Mouse (Mus musculus): ENCODE results near the gene Diras2.

Gene Diras2

DNA sequence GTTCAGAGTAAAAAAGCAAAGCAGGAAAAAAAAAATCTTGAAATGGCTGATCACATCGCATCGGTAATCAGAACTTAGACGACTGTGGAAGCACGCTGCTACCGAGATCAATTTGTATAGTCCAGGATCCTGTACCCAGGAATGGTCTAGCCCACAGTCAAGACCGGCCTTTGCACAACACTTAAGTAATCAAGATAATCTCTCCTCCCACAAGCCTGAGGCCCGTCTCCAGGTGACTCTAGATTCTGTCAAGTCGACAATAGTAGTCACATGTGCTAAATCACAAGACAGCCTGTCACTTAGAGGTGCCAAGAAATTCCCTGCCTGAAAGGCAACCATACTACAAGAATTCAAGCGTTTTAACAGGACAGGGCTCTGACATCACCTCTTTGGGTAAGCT is at the start of gene Diras2:
TSS of gene Diras2 (minus strand) at position 159 of the 400 bp plus-strand sequence.
- no peak for DNase-seq (ENCODE audit: low read depth in 1 of 2, low spot score in 2 of 2)

DNA sequence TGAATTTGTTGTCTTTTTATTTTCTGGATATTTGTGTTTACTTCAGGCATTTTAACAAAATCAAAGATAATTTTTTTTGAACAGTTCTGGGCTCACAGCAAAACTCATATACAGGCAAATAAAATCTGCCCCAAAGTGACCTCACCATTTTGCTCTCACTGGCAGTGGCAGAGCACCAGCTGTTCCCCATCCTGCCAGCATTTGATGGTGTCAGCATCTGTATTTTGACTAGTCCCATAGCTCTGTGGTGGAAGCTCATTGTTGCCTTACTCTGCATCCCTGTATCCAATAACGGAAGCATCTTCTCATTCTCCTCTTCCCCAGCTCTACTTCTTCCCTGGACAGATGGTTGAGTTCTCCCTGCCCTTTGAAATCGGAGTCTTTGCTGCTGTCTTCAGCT is 47.7 kb upstream of the Diras2 start:
- no peak for DNase-seq (ENCODE audit: low read depth in 1 of 2, low spot score in 2 of 2)

DNA sequence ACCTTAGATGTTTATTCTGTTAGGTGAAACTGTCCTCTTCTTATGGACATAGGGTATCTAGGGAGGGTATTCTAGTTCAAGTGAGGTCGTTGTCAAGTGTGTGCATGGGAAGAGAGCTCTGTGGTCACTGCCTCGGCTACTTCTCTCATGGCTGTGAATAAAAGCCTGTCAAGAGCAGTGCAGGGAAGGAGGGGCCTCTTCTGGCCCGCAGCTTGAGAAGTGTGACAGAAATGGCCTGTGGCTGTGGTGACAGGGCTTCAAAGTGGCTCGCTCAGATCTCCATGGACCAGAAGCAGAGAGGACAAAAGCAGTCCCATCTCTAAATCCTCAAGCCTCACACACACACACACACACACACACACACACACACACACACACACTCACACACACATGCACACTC is 46.9 kb upstream of the Diras2 start:
- DNase-seq (ENCODE audit: low read depth in 1 of 2, low spot score in 2 of 2), result no peak

DNA sequence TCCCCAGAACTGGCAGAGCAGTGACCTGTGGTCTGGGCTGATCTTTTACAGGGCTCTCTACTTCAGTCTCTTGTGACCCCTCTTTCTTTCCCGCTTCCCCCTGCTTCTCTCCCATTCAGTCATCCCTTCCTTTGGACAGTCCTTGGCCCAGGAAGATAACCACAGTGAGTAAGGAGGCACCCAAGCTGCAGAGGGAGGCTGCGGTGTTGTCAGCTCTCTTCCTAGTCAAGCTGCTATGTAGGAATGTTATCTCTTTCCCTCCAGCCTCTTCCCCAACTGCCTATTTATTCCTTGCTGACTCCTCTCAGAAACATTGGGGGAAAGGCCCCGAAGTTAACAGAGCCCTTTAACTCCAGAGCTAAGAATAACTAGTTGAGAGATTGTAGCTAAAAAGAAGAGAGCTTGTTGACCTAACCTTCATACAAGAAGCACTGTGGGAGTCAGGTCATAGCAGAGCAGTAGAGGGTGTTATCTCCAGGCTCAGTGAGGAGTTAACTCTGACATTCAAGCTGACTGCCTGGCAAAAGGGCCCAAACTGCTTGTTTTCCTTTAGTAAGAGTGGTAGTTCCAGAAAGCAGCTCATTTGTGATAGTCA is 46.3 kb upstream of the Diras2 start:
- no peak for DNase-seq (ENCODE audit: low read depth in 1 of 2, low spot score in 2 of 2)

DNA sequence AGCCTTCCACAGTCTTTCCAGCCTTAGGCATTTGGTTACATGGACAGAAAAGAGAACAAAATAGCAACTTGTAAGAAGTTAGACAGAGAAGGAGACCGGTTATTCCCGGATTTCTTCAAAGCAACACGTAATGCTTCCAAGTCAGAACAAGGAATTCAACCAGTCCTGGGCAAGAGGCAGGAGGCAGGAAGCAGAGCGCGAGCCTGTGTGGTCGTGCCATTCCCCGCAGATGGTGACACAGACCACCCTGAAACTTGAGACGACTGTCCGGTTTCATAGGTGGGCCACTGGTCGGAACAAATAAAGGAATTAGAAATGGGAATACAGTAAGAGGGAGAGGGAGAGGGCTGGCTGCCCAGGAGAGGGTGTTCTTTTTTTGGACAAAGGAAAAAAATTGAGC is 45.8 kb upstream of the Diras2 start:
- DNase-seq (ENCODE audit: low read depth in 1 of 2, low spot score in 2 of 2), result no peak

DNA sequence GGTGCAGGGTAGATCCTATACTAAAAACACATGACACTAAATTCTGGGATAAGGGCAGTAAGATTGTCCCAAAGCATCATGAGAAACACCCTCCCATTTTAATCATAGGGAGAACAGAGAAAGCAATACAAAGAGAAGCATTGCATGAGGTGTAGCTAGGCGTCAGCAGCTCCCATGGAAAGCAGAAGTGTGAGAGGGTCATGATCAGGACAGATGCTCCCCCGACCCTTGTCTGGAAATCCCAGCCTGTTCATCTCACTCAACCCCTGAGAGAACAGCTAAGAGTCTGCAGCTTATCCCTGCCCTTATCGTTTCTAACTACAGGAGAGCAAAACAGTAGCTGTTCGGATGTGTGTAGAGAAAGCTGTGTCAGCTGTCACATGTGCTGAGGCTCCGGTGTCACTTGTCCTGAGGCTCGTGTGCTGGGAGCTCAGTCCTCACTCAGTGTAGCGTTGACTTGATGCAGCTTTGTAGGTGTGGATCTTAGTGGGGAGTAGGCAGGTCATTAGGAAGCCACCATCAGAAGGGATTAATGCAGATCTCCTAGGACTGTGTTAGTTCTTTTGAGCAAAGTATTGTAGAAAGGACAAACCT is 45.0 kb upstream of the Diras2 start:
- peak in 1 of 2 experiments; percentile 42 for DNase-seq (ENCODE audit: low read depth in 1 of 2, low spot score in 2 of 2)

DNA sequence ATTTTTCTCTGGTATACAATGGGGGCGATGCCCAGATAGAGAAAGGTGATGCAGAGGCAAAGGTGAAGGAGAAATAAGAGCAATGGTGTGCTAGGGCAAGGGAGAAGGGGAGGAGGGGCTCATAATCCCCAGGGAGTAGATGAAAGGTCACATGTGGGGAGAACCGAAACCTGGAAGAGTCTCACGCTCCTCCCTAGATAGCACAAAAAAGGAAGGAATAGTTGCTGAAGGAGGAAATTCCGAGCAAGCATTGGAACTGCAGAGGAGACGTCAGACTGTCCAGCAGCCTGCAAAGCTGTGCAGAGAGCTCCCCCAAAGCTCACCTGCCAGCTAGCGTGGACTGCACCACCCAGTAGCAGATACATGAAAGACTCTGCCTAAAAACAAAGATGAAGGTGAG is 44.4 kb upstream of the Diras2 start:
- no peak for DNase-seq (ENCODE audit: low read depth in 1 of 2, low spot score in 2 of 2)

DNA sequence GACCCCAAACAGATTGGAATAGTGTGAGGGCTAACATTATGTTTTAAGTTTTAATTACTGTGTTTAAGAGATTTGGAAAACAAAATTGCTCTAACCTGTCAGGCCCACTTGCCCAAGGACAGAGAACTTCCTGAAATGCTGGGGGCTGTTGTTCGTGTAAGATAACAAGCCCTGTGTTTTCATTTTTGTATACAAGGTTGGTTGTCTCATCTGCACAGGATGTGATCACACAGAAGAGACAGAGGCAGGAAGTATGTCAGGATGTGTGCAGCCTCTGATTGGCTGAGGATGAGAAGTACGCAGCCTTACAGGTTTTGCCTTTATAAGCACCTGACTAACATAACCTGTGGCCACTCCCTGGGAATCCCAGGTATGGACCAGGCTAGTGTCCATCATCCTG is 43.2 kb upstream of the Diras2 start:
- DNase-seq (ENCODE audit: low read depth in 1 of 2, low spot score in 2 of 2), result no peak

DNA sequence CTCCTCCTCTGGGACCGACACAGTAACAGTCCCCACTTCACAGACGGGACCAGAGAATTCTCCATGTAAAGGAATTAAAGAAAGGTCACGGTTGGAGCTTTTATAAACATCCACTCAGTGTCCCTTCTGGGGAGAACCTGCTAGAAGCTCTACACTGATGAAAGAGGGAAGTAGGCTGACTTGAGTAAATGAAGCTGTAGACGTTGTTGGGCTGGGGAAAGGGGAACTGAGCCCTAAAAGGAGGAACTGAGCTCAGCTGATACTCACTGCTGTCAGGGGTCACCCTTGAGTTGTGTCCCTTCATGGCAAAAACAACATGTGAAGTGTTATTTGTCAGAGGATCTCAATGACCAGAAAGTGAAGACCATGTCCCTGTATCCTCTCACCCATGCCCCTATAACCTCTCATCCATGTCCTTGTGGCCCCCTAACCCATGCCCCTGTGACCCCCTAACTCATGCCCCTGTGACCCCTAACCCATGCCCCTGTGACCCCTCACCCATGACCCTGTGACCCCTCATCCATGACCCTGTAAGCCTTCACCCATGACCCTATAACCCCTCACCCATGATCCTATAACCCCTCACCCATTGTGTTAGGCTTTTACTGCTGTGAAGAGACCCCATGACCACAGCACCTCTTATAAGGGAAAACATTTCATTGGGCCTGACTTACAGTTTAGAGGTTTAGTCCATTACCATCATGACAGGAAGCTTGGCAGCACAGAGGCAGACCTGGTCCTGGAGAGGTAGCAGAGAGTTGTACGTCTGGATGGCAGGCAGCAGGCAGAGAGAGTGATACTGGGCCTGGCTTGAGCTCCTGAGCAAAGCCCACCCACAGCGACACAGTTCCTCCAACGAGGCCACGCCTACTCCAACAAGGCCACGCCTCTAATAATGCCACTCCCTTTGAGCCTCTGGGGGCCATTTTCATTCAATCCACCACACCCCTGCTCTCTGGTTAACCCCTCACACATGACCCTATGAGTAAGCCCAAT is 41.7 kb upstream of the Diras2 start:
- DNase-seq (ENCODE audit: low read depth in 1 of 2, low spot score in 2 of 2), result peak; percentile 83

DNA sequence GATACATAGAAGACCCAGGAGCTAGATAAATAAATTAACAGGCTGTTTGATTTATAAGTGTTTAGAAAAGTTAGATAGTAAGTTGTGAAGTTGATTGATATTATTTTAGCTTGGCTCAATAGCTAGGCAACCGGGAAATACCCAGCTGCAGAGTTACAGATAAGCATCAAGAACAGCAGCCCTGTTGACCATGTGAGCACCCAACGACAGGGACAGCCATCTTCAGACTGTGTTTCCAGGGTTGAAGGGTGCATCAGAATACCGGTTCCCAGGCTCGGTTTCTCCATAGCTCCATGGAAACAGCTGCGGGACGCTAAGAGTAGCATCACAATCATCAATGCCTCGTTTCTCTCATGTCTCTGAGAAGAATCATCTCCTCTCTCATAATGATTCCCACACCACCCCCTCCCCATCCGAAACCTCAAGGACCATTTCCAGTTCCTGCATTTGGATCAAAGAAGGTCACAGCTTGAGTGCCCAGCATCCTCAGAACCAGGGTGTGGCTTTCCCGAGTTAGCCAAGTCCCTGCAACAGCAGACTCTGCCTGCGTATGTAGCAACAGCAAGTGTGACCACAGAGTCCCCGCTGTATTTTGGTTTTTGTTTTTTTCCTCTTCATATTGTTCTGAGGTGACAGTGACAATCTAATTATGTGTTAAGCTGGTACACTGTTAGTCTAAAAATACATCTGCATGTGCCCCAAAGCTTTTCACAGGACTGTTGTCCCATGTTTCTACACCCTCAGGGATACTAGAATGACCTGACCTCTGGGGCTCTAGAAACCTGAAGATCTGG is 40.7 kb upstream of the Diras2 start:
- DNase-seq (ENCODE audit: low read depth in 1 of 2, low spot score in 2 of 2), result peak; percentile 78 to 84

DNA sequence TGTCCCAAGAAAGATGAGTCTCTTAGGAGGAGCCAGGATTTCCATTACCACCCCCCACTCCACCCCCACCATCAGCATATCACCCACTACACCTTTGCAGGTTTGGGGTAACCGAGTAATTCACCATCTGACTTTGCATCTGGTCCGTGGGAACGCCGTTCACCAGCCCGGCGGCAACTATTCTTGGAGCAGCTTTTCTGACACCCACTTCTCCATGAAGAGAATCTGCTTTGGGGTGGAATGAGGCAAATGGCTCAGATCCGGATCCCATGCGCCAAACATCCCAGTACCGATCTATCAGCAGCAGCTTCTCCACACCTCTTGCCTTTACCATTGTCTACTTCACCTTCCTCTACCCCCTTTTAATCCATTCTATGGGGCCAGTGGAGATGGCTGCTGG is 39.2 kb upstream of the Diras2 start:
- DNase-seq (ENCODE audit: low read depth in 1 of 2, low spot score in 2 of 2), result no peak

DNA sequence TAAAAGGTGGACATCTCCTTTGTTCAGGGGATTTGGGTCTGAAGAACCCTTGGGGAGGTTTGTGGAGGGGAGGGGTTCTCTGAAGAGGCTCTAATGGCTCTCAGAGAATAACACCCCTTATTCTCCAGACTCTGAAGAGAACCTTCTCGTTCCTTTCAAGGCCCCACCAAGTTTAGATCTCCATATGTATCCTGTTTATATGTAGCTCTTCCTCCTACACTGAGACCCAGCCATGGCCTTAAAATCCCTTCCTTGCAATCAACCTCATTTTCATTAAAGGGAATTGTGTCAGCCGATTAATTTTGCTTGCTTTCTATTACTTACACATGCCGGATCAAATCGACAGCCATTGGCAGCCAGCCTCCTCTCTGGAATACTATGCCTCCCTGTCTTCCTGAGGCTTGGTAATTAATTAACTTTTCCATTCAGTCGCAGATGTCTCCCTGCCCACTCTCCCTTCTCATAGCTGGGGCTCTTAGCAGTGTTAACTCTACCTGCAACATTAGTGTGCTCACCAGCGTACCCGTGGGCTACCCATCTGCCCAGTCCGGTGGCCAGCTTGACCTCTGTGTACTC is 38.2 kb upstream of the Diras2 start:
- no peak for DNase-seq (ENCODE audit: low read depth in 1 of 2, low spot score in 2 of 2)

DNA sequence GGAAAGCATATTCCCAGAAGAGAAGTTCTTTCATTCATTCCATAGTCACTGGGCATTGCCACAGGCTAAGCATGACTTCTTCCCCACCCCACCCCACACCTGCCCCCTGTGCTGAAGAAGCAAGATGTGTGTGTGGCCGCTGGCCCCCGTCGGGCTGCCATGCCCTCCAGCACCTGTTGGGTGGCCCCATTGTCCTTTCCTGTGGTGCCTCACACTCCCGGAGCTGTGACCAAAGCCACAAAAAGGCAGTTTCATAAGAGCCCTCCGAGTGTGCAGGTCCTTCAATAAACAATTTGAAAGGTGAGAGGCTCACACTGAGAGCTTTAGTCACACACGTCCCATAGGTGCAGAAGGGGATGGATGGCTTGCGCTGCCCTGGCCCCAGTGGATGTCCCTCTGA is 35.7 kb upstream of the Diras2 start:
- no peak for DNase-seq (ENCODE audit: low read depth in 1 of 2, low spot score in 2 of 2)

DNA sequence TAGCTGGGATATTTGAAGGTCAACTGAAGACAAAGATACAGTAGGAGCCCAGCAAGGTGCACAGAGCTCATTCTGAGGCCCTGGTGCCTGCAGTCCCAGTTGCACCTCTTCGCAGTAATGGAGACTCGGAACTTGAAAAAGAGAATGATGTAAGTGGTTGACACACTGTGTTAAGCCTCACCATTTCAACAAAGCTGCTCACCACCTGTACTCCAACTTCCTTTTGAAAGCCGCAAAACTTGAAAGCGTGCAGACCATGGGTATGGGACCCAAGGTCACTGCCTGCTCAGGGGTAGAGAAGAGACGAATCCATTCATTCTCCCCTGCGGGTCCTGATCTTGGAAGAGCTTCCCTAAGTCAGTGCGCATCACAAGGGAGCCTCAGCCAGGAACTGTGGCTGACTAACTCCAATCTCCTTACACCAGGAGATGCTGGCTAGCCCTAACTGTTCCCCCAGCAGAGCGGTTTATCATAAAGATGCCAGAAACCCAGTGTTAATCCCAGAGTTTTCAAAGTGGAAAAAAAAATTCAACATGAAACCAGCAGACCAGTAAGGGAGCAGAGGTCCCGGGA is 35.2 kb upstream of the Diras2 start:
- no peak for DNase-seq (ENCODE audit: low read depth in 1 of 2, low spot score in 2 of 2)

DNA sequence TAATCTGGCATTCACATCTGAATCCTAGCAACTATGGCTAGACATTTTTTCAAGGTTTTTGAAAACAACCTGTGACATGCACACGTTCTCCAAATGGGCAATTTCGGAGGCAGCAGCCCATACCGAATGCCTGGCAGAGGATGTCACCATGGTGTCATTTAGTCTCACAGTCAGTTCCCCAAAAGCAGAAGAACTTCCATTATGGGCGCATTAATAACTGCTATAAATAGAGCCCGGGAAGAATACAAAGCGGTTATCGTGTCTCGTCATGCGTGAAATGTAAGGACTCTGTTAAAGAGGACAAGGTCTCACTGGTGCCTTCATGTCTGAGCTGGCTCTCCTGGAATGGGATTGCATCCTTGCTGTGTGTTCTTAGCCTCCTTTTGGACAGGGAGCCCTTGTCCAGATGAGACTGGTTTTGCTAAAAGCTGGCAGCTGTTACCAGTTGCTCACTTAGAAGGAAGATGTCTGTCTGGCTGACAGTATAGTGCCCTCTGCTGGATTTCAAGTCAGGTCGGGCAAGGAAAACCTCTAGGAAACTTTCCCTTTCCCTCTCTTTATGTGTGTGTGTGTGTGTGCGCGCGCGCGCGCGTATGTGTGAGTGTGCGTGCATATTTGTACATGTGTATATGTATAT is 34.1 kb upstream of the Diras2 start:
- no peak for DNase-seq (ENCODE audit: low read depth in 1 of 2, low spot score in 2 of 2)

DNA sequence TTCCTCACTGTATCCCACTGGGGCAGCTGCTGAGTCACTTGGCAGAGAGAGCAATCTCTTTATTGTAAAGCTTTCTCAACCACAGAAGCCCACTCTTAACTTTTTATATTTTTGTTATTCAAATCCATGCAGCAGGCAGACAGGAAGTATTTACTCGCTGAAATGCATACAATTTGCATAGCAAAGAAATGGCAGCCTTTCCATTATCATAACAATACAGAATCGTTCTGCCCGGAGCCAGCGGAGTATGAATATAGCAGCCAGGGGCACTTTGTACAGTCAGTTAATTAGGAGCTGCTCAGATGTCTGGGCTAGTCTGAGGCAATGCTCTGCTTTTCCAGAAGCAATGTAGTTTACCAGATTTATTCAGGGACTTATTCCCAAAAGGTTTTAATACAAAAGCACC is 31.1 kb upstream of the Diras2 start:
- no peak for DNase-seq (ENCODE audit: low read depth in 1 of 2, low spot score in 2 of 2)

DNA sequence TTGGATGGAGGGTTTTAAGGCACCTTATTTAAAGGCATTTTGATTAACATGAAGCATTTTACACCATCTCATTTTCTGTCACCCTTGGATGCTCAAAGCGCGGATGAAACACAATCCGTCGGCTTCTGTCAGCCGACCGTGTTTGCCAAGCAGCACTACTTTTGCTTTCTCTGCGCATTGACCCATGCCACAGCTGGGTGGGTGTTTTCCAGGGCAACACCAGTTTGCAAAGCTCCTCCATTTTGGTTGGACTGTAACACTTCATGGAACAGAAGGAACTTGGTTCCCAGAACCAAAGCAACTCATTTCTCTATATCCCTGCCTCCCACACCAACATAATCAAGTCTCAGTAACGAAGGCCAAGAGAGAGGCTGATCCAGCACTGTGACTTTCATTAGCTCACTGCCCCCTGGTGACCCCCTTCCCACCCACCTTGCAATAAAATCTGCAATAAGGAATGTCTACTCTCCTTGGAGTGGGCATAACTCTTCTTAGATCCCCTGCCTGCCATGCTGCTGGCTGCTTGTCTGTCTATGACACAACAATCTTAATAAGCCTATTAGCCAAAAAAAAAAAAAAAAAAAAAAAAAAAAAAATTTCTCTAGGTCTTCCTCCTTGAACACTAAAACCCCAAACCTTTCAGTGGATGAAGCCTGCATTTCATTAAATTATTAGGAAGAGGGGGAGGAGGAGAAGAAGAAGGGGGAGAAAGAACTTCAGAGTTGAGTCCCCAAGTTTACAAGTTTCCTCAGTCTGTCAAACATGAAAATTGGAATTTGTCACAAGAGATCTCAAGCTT is 30.5 kb upstream of the Diras2 start:
- no peak for DNase-seq (ENCODE audit: low read depth in 1 of 2, low spot score in 2 of 2)

DNA sequence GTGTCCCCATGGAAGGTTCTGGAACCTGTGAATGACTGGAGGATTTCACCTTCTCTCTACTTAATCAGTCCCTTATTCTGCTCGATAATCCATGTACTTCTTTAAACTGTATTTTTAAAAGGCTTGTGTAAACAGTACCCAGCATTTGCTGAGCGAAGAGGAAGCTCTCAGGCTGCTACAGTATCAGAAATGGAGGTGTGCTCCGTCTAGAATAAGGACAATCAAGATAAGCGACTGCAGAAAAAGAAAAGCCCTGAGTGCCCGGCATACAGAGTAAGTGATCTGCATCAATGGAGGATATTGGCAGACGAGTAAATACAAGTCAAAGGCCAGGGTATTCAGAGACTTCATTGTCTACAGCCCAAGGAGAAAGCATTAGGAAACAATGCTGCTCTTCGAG is 26.3 kb upstream of the Diras2 start:
- no peak for DNase-seq (ENCODE audit: low read depth in 1 of 2, low spot score in 2 of 2)

DNA sequence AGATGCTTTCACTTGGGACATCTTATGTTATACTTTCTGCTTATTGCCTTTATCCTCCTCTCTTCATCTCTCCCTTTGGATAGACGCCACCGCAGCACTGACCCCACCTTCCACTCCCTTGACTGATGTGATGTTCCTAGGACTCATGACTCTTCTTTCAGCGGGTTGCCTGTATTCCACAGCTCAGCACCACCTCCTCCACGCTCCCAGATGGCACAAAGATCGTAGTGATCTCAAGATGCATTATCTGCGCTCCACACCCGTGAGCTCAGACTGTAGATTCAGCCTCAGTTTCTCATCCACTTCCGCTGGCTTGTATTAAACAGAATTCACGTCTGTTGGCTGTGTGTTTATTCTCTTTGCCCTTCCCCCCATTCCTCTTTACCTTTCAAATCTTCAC is 23.6 kb upstream of the Diras2 start:
- no peak for DNase-seq (ENCODE audit: low read depth in 1 of 2, low spot score in 2 of 2)
